Mouse (Mus musculus): ENCODE results near the gene Dip2a. TPM values are rescaled to one million over a fixed set of nuclear protein-coding genes. Genes with fewer than 3 reads are reported as not detected.

Gene Dip2a
- total RNA-seq (2014; rRNA removed) (54.3 and 65.2 TPM in 2 replicates), polyA plus RNA-seq (2015; fragmentation: Nextera tagmentation; extraction: Ambion mirVana) (12.6 TPM in 2 replicates)

GRCm38 (mm10) chr10:76344711-76345539 is at the start of gene Dip2a:
Gene Dip2a, minus strand, starts transcription at chr10:76345291.
- TF ChIP-seq CTCF (IDR thresholded peaks at IDR 0.05; ENCODE audit: low read depth): no peak
- H3K9ac ChIP-seq (replicated peaks; ENCODE audit: low read length): peak within 1 kb of the TSS; percentile 91
- peak within 1 kb of the TSS; percentile 70 for H3K4me2 ChIP-seq (ENCODE audit: low read depth, low read length)
- peak; percentile 95 for ATAC-seq
- no peaks in the 10 kb centered on the region for H3K36me3 ChIP-seq (ENCODE audit: insufficient read depth, low read length)
- WGBS: 2% methylated on average over 89 of the region's 94 CpGs
- H3K9me3 ChIP-seq (ENCODE audit: low read length): no peaks in the 10 kb centered on the region
- H3K4me1 ChIP-seq (ENCODE audit: insufficient read depth, low read length): peaks cover 14% of the 10 kb centered on the region
- H3K27ac ChIP-seq: peak within 1 kb of the TSS; percentile 88
- DNase-seq (ENCODE audit: low spot score): peak; percentile 97
- peak within 1 kb of the TSS; percentile 83 for H3K4me3 ChIP-seq (ENCODE audit: low read length)
- no peaks in the 10 kb centered on the region for H3K27me3 ChIP-seq (ENCODE audit: insufficient read depth, low read length)

- peaks cover 34% of the 10 kb centered on the region for H3K36me3 ChIP-seq (ENCODE audit: insufficient read depth, low read length)
- no peaks in the 10 kb centered on the region for H3K4me1 ChIP-seq (ENCODE audit: insufficient read depth, low read length)
- no peak overlapping the region for H3K4me2 ChIP-seq (ENCODE audit: low read depth, low read length)
- H3K9me3 ChIP-seq (ENCODE audit: low read length): no peaks in the 10 kb centered on the region
- ATAC-seq (no peak), DNase-seq (ENCODE audit: low spot score) (no peak)
- 92% methylated on average over 12 of the region's 12 CpGs for WGBS
- TF ChIP-seq CTCF (IDR thresholded peaks at IDR 0.05; ENCODE audit: low read depth): no peak
- H3K27me3 ChIP-seq (ENCODE audit: insufficient read depth, low read length): no peaks in the 10 kb centered on the region
- no peak overlapping the region for H3K4me3 ChIP-seq (ENCODE audit: low read length)
- H3K27ac ChIP-seq: no peak overlapping the region
- H3K9ac ChIP-seq (replicated peaks; ENCODE audit: low read length): no peak overlapping the region
Measured at GRCm38 (mm10) chr10:76392596-76392995, 47.5 kb upstream of the Dip2a start.

GRCm38 (mm10) chr10:76391786-76392185 is 46.7 kb upstream of the Dip2a start:
- Histone ChIP-seq H3K9me3 (ENCODE audit: low read length) (no peaks in the 10 kb centered on the region), H3K4me2 (ENCODE audit: low read depth, low read length) (no peak overlapping the region), H3K36me3 (ENCODE audit: insufficient read depth, low read length) (peaks cover 36% of the 10 kb centered on the region), H3K4me1 (ENCODE audit: insufficient read depth, low read length) (no peaks in the 10 kb centered on the region), H3K4me3 (ENCODE audit: low read length) (no peak overlapping the region), H3K27ac (no peak overlapping the region), H3K27me3 (ENCODE audit: insufficient read depth, low read length) (no peaks in the 10 kb centered on the region), H3K9ac (replicated peaks; ENCODE audit: low read length) (no peak overlapping the region)
- ATAC-seq (no peak), DNase-seq (ENCODE audit: low spot score) (no peak)
- peak; percentile 55 for TF ChIP-seq CTCF (IDR thresholded peaks at IDR 0.05; ENCODE audit: low read depth)
- 93% methylated on average over 9 of the region's 9 CpGs for WGBS

GRCm38 (mm10) chr10:76391166-76391565 is 46.1 kb upstream of the Dip2a start:
- WGBS: 93% methylated on average over 9 of the region's 9 CpGs
- TF ChIP-seq CTCF (IDR thresholded peaks at IDR 0.05; ENCODE audit: low read depth): no peak
- Histone ChIP-seq H3K36me3 (ENCODE audit: insufficient read depth, low read length) (peaks cover 38% of the 10 kb centered on the region), H3K4me2 (ENCODE audit: low read depth, low read length) (no peak overlapping the region), H3K4me1 (ENCODE audit: insufficient read depth, low read length) (no peaks in the 10 kb centered on the region), H3K9ac (replicated peaks; ENCODE audit: low read length) (no peak overlapping the region), H3K27me3 (ENCODE audit: insufficient read depth, low read length) (no peaks in the 10 kb centered on the region), H3K27ac (no peak overlapping the region), H3K4me3 (ENCODE audit: low read length) (no peak overlapping the region), H3K9me3 (ENCODE audit: low read length) (no peaks in the 10 kb centered on the region)
- DNase-seq (ENCODE audit: low spot score): no peak
- no peak for ATAC-seq

DNA sequence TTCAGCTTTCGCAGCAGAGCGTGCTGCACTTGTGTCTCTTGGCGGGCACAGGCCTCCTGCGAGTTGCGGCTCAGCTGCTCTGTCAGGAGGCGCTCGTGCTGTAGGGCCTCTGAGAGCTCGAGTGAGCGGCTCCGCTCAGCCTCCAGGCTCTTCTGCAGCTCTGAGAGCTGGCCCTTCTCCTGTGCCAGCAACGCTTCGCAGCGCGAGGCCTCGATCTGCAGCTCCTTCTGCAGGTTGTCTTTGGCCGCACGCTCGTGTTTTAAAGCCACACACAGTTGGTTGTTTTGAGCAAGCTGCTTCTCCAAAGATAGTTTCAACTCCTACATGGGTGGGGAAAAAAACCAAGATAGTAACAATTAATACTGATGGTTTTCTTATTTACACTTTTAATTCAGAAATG is 29.9 kb upstream of the Dip2a start:
- WGBS: 90% methylated on average over 18 of the region's 18 CpGs

GRCm38 (mm10) chr10:76371736-76372135 is 26.6 kb upstream of the Dip2a start:
- no peak for TF ChIP-seq CTCF (IDR thresholded peaks at IDR 0.05; ENCODE audit: low read depth)
- no peak overlapping the region for H3K4me2 ChIP-seq (ENCODE audit: low read depth, low read length)
- peaks cover 27% of the 10 kb centered on the region for H3K36me3 ChIP-seq (ENCODE audit: insufficient read depth, low read length)
- H3K9me3 ChIP-seq (ENCODE audit: low read length): no peaks in the 10 kb centered on the region
- ATAC-seq (no peak), DNase-seq (ENCODE audit: low spot score) (no peak)
- 78% methylated on average over 3 of the region's 3 CpGs for WGBS
- no peaks in the 10 kb centered on the region for H3K4me1 ChIP-seq (ENCODE audit: insufficient read depth, low read length)
- no peak overlapping the region for H3K9ac ChIP-seq (replicated peaks; ENCODE audit: low read length)
- H3K27ac ChIP-seq: no peak overlapping the region
- H3K4me3 ChIP-seq (ENCODE audit: low read length): no peak overlapping the region
- H3K27me3 ChIP-seq (ENCODE audit: insufficient read depth, low read length): no peaks in the 10 kb centered on the region

More for the DNA sequence above, 29.9 kb upstream of the Dip2a start:
- H3K4me1 ChIP-seq (ENCODE audit: insufficient read depth, low read length): no peaks in the 10 kb centered on the region
- H3K27me3 ChIP-seq (ENCODE audit: insufficient read depth, low read length): no peaks in the 10 kb centered on the region
- H3K4me2 ChIP-seq (ENCODE audit: low read depth, low read length): no peak overlapping the region
- ATAC-seq (no peak), DNase-seq (ENCODE audit: low spot score) (no peak)
- no peak for TF ChIP-seq CTCF (IDR thresholded peaks at IDR 0.05; ENCODE audit: low read depth)
- peaks cover 28% of the 10 kb centered on the region for H3K36me3 ChIP-seq (ENCODE audit: insufficient read depth, low read length)
- H3K9me3 ChIP-seq (ENCODE audit: low read length): no peaks in the 10 kb centered on the region
- no peak overlapping the region for H3K4me3 ChIP-seq (ENCODE audit: low read length)
- H3K27ac ChIP-seq: no peak overlapping the region
- no peak overlapping the region for H3K9ac ChIP-seq (replicated peaks; ENCODE audit: low read length)

DNA sequence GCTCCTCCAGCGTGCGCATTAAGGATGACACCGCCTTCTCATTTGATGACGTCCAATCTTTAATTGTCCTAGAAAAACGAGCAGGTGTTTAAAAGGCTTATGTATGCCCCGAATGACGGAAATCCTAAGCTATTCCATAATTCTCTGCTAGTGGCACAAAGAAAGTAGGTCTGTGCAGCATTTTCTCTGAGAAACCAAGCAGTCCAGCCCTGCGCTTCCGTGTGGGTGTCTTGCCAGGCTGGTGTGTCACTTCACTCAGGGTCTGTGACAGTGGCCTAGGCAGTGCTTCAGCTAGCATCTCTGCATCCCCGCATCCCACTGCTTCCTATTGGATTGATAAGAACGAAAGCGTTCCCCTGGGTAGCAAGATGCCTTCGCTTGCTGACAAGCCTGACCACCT is 23.7 kb upstream of the Dip2a start:
- Histone ChIP-seq H3K4me1 (ENCODE audit: insufficient read depth, low read length) (no peaks in the 10 kb centered on the region), H3K4me3 (ENCODE audit: low read length) (no peak overlapping the region), H3K4me2 (ENCODE audit: low read depth, low read length) (no peak overlapping the region), H3K36me3 (ENCODE audit: insufficient read depth, low read length) (peaks cover 15% of the 10 kb centered on the region; the same call in 1 of the 2 replicates), H3K9me3 (ENCODE audit: low read length) (no peaks in the 10 kb centered on the region), H3K27me3 (ENCODE audit: insufficient read depth, low read length) (no peaks in the 10 kb centered on the region), H3K9ac (replicated peaks; ENCODE audit: low read length) (no peak overlapping the region), H3K27ac (no peak overlapping the region)
- 91% methylated on average over 13 of the region's 13 CpGs for WGBS
- DNase-seq (ENCODE audit: low spot score) (no peak), ATAC-seq (no peak)
- TF ChIP-seq CTCF (IDR thresholded peaks at IDR 0.05; ENCODE audit: low read depth): no peak
